Mouse (Mus musculus) thymus, postnatal 4 days (tissue): ENCODE measurements at regions not wholly inside any gene's neighbourhood (a gene's known extent, or its start where the extent isn't known, plus 50 kb on each side); places are given as distances from the start of the nearest gene placed in this dataset.

Experiments used
- DNase-seq: peaks from one replicate; pipeline ENCODE4 v3.0.0; 2021

GRCm38 (mm10) chr8:15244770-15245485 is 199.1 kb upstream of the BB014433 start:
- DNase-seq = no peak

DNA sequence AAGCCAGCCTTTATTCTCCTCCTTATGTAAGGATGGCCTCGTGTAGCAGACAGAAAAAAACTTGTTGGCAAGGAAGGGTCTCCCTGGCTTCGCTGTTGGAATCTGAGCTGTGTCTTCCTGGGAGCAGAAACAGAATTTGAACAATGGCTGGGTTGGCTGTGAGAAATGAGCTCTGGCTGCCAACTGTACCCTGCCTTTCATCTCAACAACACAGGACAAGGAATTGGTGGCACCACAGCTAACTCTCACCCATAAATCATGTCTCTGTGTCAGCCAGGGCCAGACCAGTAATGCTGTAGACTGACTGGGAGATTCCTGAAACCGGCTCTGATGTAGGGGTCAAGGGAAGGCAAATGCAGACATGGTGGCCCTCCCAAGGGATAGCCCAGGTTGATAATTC is 189.5 kb upstream of the BB014433 start:
- no peak for DNase-seq

DNA sequence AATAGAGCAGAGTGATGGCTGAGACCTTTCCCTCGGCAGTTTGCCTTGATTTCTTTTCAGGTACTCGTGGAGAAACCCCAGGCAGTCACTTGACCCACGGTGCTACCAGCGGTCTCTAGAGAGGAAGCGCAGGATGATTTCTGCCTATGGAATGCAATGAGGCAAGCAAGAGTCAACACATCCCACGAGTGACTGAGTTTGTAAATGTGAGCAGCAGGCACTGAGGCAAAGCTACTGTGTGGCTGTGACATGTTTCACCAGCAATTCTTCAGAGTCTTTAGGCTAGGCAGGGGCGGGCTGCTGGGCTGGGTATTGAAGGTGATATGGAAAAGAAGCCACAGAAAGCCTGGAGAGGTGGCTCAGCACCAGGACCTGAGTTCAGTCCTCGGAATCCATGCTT is 187.4 kb upstream of the BB014433 start:
- no peak for DNase-seq

GRCm38 (mm10) chr8:15230217-15230616 is 184.3 kb upstream of the BB014433 start:
- no peak for DNase-seq

DNA sequence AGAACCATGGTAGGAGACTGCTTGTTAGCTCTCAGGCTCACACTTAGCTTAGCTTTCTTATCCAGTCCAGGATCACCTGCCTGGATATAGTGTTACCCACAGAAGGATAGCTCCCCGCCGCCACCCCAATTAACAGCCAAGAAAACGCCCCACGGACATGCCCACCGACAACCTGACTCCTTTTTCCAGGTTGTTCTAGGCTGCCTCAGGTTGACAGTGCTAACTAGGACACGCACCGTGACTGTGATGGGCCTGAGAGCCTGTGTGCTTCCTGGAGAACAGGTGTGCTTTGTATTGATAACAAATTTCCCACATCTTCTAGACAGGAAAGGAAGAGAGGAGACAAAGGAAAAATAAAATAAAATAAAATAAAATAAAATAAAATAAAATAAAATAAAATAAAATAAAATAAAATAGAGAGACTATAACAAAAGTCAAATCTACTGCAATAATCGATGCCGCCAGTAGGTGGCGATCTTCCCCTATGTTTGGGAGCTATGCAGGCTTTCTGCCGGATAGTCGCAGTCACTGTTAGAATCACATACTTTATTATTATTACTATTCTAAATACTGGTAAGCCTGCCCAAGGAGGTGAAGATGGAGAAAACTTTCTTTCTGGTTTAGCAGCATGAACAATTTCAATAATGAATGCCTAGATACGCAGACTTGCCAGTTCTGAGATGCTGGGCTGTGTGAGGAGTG is 175.5 kb upstream of the BB014433 start:
- DNase-seq = peak; percentile 62

- no peak for DNase-seq
Measured at GRCm38 (mm10) chr8:15209856-15210521, 164.1 kb upstream of the BB014433 start.

DNA sequence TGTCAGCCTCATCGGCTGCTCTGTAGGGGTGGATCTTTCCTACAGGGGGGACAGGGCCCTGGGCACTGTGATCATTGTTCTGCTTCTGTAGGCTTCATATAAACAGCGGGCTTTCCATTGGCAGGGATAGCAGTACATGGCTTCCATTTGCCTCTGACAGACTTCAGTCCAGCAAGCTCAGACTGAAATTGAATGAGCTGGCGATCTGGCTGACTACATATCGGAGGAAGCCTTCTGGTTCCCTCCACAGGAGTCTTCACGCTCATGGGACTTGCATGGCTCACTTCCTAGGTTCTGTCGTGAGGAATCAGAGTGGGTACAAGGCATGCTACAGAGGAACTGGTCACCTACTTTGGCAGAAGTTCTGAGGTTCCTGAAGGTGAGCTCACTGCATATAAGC is 155.7 kb upstream of the BB014433 start:
- DNase-seq = no peak

DNA sequence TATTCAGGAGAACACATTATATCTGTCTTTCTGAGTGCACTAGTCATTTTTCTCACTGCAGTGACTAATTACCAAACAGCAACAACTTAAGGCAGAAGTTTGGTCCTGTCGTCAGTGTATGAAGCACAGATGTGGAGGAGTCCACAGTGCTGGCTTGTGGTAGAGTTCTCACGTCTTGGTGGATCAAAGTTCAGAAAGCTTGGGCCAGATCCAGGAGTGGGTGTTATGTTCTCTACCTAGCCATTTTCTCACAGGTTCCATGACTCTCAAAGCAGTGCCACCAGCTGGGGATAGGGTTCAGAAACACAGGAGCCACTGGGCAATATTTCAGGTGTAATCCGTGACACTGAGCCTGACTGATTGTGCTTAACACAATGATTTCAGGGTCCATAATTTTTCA is 144.8 kb upstream of the BB014433 start:
- DNase-seq = no peak

DNA sequence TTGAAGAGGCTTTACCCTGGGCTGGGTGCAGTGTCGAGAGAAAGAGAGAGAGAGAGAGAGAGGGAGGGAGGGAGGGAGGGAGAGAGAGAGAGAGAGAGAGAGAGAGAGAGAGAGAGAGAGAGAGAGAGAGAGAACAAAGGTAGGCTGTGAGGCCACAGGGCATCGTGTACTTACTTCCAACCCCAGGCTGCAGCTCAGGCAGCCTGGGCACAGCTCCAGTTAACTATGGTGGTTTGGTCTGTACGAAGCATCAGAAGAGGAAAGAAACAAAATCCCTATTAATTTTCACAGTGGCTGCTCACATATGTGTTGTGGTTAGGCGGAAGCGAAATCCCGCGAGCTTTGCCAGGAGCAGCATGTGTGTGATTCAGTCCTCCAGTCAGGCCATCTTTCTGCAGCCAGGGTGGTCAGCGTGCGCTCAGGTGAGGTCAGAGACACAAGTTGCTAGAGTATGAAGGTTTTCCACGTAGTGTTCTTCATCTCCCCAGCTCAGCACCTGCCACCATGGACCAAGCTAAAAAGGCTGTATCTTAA is 143.3 kb upstream of the BB014433 start:
- no peak for DNase-seq
